ENCODE assay signal across 22 mouse cellular contexts in the genomic region with DNA sequence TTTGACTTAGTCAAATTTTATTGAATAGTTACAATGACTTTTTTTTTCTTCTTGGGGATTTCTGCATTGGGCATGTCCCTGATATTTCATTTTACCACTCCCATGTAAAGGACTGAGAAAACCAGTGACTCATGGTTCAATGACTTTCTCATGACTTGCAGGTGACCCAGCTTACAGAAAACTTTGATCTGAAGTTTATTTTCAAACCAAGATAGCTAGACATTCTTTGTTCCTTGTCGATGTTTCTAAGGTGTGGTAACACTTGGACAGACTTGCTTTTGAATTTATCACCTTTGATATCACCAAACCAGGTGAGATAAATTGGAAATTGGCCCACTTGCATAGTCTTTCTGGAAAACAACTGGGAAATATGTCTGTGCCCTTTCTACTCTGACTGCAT.
DNase-seq lines count a peak whose midpoint lies in the region; ATAC-seq and TF ChIP-seq lines count a peak whose summit lies in the region.
"Had no signal": no experiment of that assay in that cellular context is flagged by ENCODE, and none has a peak within 500 bp of the region (broad histone marks: within the 10 kb centered on the region; RNA-seq: fewer than 3 reads in every experiment).

No protein-coding gene starts in this region.

- TF ChIP-seq POLR2A in cerebellum, adult 2 months (IDR thresholded peaks at IDR 0.05; ENCODE audit: borderline replicate concordance, insufficient read depth, low read length), result no peak

- TF ChIP-seq CTCF in intestine, postnatal 0 days (IDR thresholded peaks at IDR 0.05; ENCODE audit: low read depth), result no peak
- no peak for TF ChIP-seq CTCF in cerebellum, adult 2 months (IDR thresholded peaks at IDR 0.05; ENCODE audit: borderline replicate concordance, insufficient read depth, low read depth, low read length)

- H3K27ac ChIP-seq in intestine, embryonic 15.5 days, result no peak overlapping the region
- peak overlapping the region; percentile 2; the same call in 1 of the 2 replicates for H3K27ac ChIP-seq in intestine, embryonic 16.5 days (ENCODE audit: low read length)
- H3K27ac ChIP-seq in intestine, postnatal 0 days (ENCODE audit: low read depth, low read length), result peak overlapping the region; percentile 16; the same call in 1 of the 2 replicates
- no peak overlapping the region for H3K27ac ChIP-seq in neural tube, embryonic 15.5 days (replicated peaks)
- no peak overlapping the region for H3K27ac ChIP-seq in cerebellum, adult 2 months (ENCODE audit: insufficient read depth, low read length)
- no peak overlapping the region for H3K27ac ChIP-seq in forebrain, embryonic 14.5 days (ENCODE audit: low read depth, low read length)

- H3K4me1 ChIP-seq in intestine, embryonic 15.5 days (replicated peaks), result no peaks in the 10 kb centered on the region
- H3K4me1 ChIP-seq in intestine, embryonic 16.5 days (ENCODE audit: control insufficient read depth, insufficient read depth, low read length), result no peaks in the 10 kb centered on the region
- H3K4me1 ChIP-seq in intestine, postnatal 0 days (replicated peaks; ENCODE audit: control insufficient read depth, insufficient read depth, low read length), result peaks cover 7% of the 10 kb centered on the region; the same call in 1 of the 2 replicates
- 0 out of 2 replicates have a peak, but pooled peaks cover 6% of the 10 kb centered on the region for H3K4me1 ChIP-seq in neural tube, embryonic 15.5 days
- no peaks in the 10 kb centered on the region for H3K4me1 ChIP-seq in cerebellum, adult 2 months (ENCODE audit: control insufficient read depth, insufficient read depth, low read length)
- H3K4me1 ChIP-seq in forebrain, embryonic 14.5 days (ENCODE audit: control insufficient read depth, insufficient read depth, low read length), result no peaks in the 10 kb centered on the region

- peak; percentile 80 for ATAC-seq in intestine, embryonic 15.5 days
- peak; percentile 85 for ATAC-seq in intestine, embryonic 16.5 days
- peak; percentile 75 for ATAC-seq in intestine, postnatal 0 days
- no peak for ATAC-seq in neural tube, embryonic 15.5 days (ENCODE audit: low FRiP score)
- ATAC-seq in forebrain, embryonic 14.5 days, result no peak
- ATAC-seq: activated CD4-positive, CD25-positive, alpha-beta regulatory T cell, adult 4 months; CD4-positive, CD25-positive, alpha-beta regulatory T cell, adult 4 months; Patski had no signal

- no peaks in the 10 kb centered on the region for H3K27me3 ChIP-seq in intestine, embryonic 15.5 days (replicated peaks)
- H3K27me3 ChIP-seq in intestine, embryonic 16.5 days (replicated peaks; ENCODE audit: control insufficient read depth, insufficient read depth, low read length), result no peaks in the 10 kb centered on the region
- no peaks in the 10 kb centered on the region for H3K27me3 ChIP-seq in intestine, postnatal 0 days (replicated peaks; ENCODE audit: control insufficient read depth, insufficient read depth, low read length)
- H3K27me3 ChIP-seq in neural tube, embryonic 15.5 days (replicated peaks), result no peaks in the 10 kb centered on the region
- H3K27me3 ChIP-seq in cerebellum, adult 2 months (ENCODE audit: control insufficient read depth, insufficient read depth, low read length), result no peaks in the 10 kb centered on the region
- no peaks in the 10 kb centered on the region for H3K27me3 ChIP-seq in forebrain, embryonic 14.5 days (replicated peaks; ENCODE audit: control insufficient read depth, insufficient read depth, low read length)
- H3K27me3 ChIP-seq: CH12.LX, Patski had no signal

- H3K36me3 ChIP-seq in intestine, embryonic 15.5 days, result no peaks in the 10 kb centered on the region
- H3K36me3 ChIP-seq in intestine, embryonic 16.5 days (ENCODE audit: control insufficient read depth, insufficient read depth, low read length), result no peaks in the 10 kb centered on the region
- H3K36me3 ChIP-seq in intestine, postnatal 0 days (ENCODE audit: control insufficient read depth, insufficient read depth), result no peaks in the 10 kb centered on the region
- H3K36me3 ChIP-seq in neural tube, embryonic 15.5 days, result no peaks in the 10 kb centered on the region
- H3K36me3 ChIP-seq in forebrain, embryonic 14.5 days (ENCODE audit: control insufficient read depth, insufficient read depth, low read length), result no peaks in the 10 kb centered on the region
- H3K36me3 ChIP-seq: G1E had no signal

- DNase-seq in large intestine, adult 2 months (ENCODE audit: low read depth, low spot score), result peak; percentile 11
- DNase-seq in cerebellum, postnatal 4 days (ENCODE audit: low spot score in 2 of 2), result no peak
- no peak for DNase-seq in cerebellum, adult 2 months
- DNase-seq in forebrain, embryonic 14.5 days (ENCODE audit: low spot score), result no peak
- DNase-seq: adrenal gland, adult 2 months; adrenal gland, adult 8-10 months; adrenal gland, postnatal 10 days; adrenal gland, postnatal 14 days; adrenal gland, postnatal 25 days; adrenal gland, postnatal 36 days; B cell, adult 2 months; cerebellum, adult 11 months; cerebellum, adult 11-12 months had no signal

- no peak overlapping the region for H3K9ac ChIP-seq in intestine, embryonic 15.5 days
- H3K9ac ChIP-seq in intestine, embryonic 16.5 days (ENCODE audit: low read depth, low read length), result no peak overlapping the region
- no peak overlapping the region for H3K9ac ChIP-seq in intestine, postnatal 0 days (ENCODE audit: low read depth, low read length)
- no peak overlapping the region for H3K9ac ChIP-seq in neural tube, embryonic 15.5 days (replicated peaks)
- no peak overlapping the region for H3K9ac ChIP-seq in forebrain, embryonic 14.5 days (ENCODE audit: low read length)

- no peak overlapping the region for H3K4me2 ChIP-seq in intestine, embryonic 15.5 days (replicated peaks)
- no peak overlapping the region for H3K4me2 ChIP-seq in intestine, embryonic 16.5 days (ENCODE audit: low read depth, low read length)
- no peak overlapping the region for H3K4me2 ChIP-seq in intestine, postnatal 0 days (replicated peaks; ENCODE audit: low read depth)
- no peak overlapping the region for H3K4me2 ChIP-seq in neural tube, embryonic 15.5 days
- no peak overlapping the region for H3K4me2 ChIP-seq in forebrain, embryonic 14.5 days (ENCODE audit: low read length)

- H3K4me3 ChIP-seq in intestine, embryonic 15.5 days (replicated peaks), result no peak overlapping the region
- no peak overlapping the region for H3K4me3 ChIP-seq in intestine, embryonic 16.5 days (ENCODE audit: low read length)
- H3K4me3 ChIP-seq in intestine, postnatal 0 days (ENCODE audit: low read depth, low read length), result no peak overlapping the region
- H3K4me3 ChIP-seq in neural tube, embryonic 15.5 days (replicated peaks), result no peak overlapping the region
- no peak overlapping the region for H3K4me3 ChIP-seq in cerebellum, adult 2 months (replicated peaks; ENCODE audit: insufficient read depth, low read depth, low read length)
- no peak overlapping the region for H3K4me3 ChIP-seq in forebrain, embryonic 14.5 days (ENCODE audit: low read depth, low read length)

- WGBS in intestine, embryonic 15.5 days, result 59% methylated on average over 1 of the region's 1 CpGs
- 51% methylated on average over 1 of the region's 1 CpGs for WGBS in intestine, embryonic 16.5 days
- WGBS in intestine, postnatal 0 days, result 37% methylated on average over 1 of the region's 1 CpGs
- WGBS in large intestine, adult 2 months, result 31% methylated on average over 1 of the region's 1 CpGs
- WGBS in neural tube, embryonic 15.5 days, result 90% methylated on average over 1 of the region's 1 CpGs
- WGBS in cerebellum, adult 2 months, result 85% methylated on average over 1 of the region's 1 CpGs
- WGBS in forebrain, embryonic 14.5 days, result 81% methylated on average over 1 of the region's 1 CpGs

- no peaks in the 10 kb centered on the region for H3K9me3 ChIP-seq in intestine, embryonic 15.5 days
- H3K9me3 ChIP-seq in intestine, embryonic 16.5 days (ENCODE audit: control insufficient read depth, low read length), result no peaks in the 10 kb centered on the region
- no peaks in the 10 kb centered on the region for H3K9me3 ChIP-seq in intestine, postnatal 0 days (ENCODE audit: control insufficient read depth)
- no peaks in the 10 kb centered on the region for H3K9me3 ChIP-seq in neural tube, embryonic 15.5 days (replicated peaks)
- no peaks in the 10 kb centered on the region for H3K9me3 ChIP-seq in forebrain, embryonic 14.5 days (replicated peaks; ENCODE audit: control insufficient read depth, low read length)
- H3K9me3 ChIP-seq: G1E had no signal

Comparison
In these comparisons a context has a peak if more than half of its experiments do, and no peak if none do; other contexts are left out.
1. H3K27ac ChIP-seq: peak in intestine, embryonic 16.5 days (single experiment) and intestine, postnatal 0 days (single experiment); none in intestine, embryonic 15.5 days (single experiment), neural tube, embryonic 15.5 days (single experiment), cerebellum, adult 2 months (single experiment) and forebrain, embryonic 14.5 days (single experiment).
2. ATAC-seq: peak in intestine, embryonic 15.5 days (single experiment), intestine, embryonic 16.5 days (single experiment) and intestine, postnatal 0 days (single experiment); none in neural tube, embryonic 15.5 days (single experiment) and forebrain, embryonic 14.5 days (single experiment).